Mouse (Mus musculus) cerebellum, adult 2 months (tissue): ENCODE measurements around the gene E130311K13Rik. TPM values are rescaled to one million over a fixed set of nuclear protein-coding genes. Genes with fewer than 3 reads are reported as not detected.

Source experiments
- DNase-seq, 2 experiments: peaks; one replicate each; pipeline ENCODE4 v3.0.0; 2021
- H3K27ac ChIP-seq: fragments of 200-500 bp; 2 replicates; pipeline ENCODE4 v1.5.1; 2012; ENCODE audit warnings: low read length, control low read depth, inconsistent platforms; ENCODE audit not compliant: insufficient read depth
- H3K27me3 ChIP-seq: fragments of 200-500 bp; 2 replicates; pipeline ENCODE4 v1.6.1; 2012; ENCODE audit warnings: inconsistent platforms, mild to moderate bottlenecking, low read length, moderate library complexity; ENCODE audit not compliant: control insufficient read depth, insufficient read depth
- H3K4me1 ChIP-seq: fragments of 200-500 bp; 2 replicates; pipeline ENCODE4 v1.6.1; 2011; ENCODE audit warnings: low read length; ENCODE audit not compliant: control insufficient read depth, insufficient read depth
- H3K4me3 ChIP-seq: fragments of 200-500 bp; replicated peaks from 2 replicates; pipeline ENCODE3; 2011; ENCODE audit warnings: mild to moderate bottlenecking, low read depth, low read length, control low read depth; ENCODE audit not compliant: insufficient read depth
- CTCF ChIP-seq: fragments of 200-500 bp; IDR thresholded peaks from 2 replicates; pipeline ENCODE4 v1.5.1; 2011; ENCODE audit warnings: low read depth, mild to moderate bottlenecking, control low read depth, low read length, moderate library complexity, borderline replicate concordance; ENCODE audit not compliant: insufficient read depth
- POLR2A ChIP-seq: fragments of 200-500 bp; IDR thresholded peaks from 2 replicates; pipeline ENCODE4 v1.6.1; 2011; ENCODE audit warnings: low read length, control low read depth, borderline replicate concordance; ENCODE audit not compliant: insufficient read depth
- WGBS: fragments of 180-500 bp; shearing (Covaris S2); methylation state at CpG from one replicate; pipeline ENCODE4 v1.1.7; 2018; 5-methylcytosine and 5-hydroxymethylcytosine counted together
- polyA plus RNA-seq: library from polyadenylated mRNA; depleted of rRNA; stranded (reverse); fragments of >200 nt; gene quantifications from 2 replicates; pipeline ENCODE4 v1.2.3, GENCODE M21; 2012

The E130311K13Rik gene
- polyA plus RNA-seq, 1 experiment = 4.7 TPM

GRCm38 (mm10) chr3:63963421-63964099 is 34.3 kb upstream of the E130311K13Rik start:
- peak in 1 of 2 experiments; percentile 19 for DNase-seq
- 1% methylated on average over 25 of the region's 25 CpGs for WGBS

GRCm38 (mm10) chr3:63949837-63950236 is 20.6 kb upstream of the E130311K13Rik start:
- 86% methylated on average over 3 of the region's 3 CpGs for WGBS
- no peak overlapping the region for H3K27ac ChIP-seq

More at GRCm38 (mm10) chr3:63963421-63964099, 34.3 kb upstream of the E130311K13Rik start:
- H3K27ac ChIP-seq = peak overlapping the region; percentile 40
- H3K4me1 ChIP-seq = no peaks in the 10 kb centered on the region; the same call in 1 of the 2 replicates
- peak overlapping the region; percentile 62 for H3K4me3 ChIP-seq
- TF ChIP-seq POLR2A (no peak), CTCF (no peak)
- H3K27me3 ChIP-seq = no peaks in the 10 kb centered on the region

GRCm38 (mm10) chr3:63941204-63941850 is 12.1 kb upstream of the E130311K13Rik start:
- TF ChIP-seq CTCF (no peak), POLR2A (no peak)
- Histone ChIP-seq H3K4me1 (no peaks in the 10 kb centered on the region), H3K27ac (no peak overlapping the region; the same call in 1 of the 2 replicates), H3K27me3 (no peaks in the 10 kb centered on the region), H3K4me3 (no peak overlapping the region)
- peak; percentile 41 to 79 for DNase-seq
- WGBS = 16% methylated on average over 2 of the region's 2 CpGs

More at GRCm38 (mm10) chr3:63949837-63950236, 20.6 kb upstream of the E130311K13Rik start:
- TF ChIP-seq POLR2A (no peak), CTCF (no peak)
- Histone ChIP-seq H3K27me3 (no peaks in the 10 kb centered on the region), H3K4me1 (no peaks in the 10 kb centered on the region; the same call in 1 of the 2 replicates), H3K4me3 (no peak overlapping the region)
- no peak for DNase-seq

GRCm38 (mm10) chr3:63938928-63939327 is 9.7 kb upstream of the E130311K13Rik start:
- Histone ChIP-seq H3K4me3 (no peak overlapping the region), H3K27me3 (no peaks in the 10 kb centered on the region), H3K4me1 (no peaks in the 10 kb centered on the region), H3K27ac (no peak overlapping the region)
- TF ChIP-seq POLR2A (no peak), CTCF (no peak)
- 18% methylated on average over 2 of the region's 2 CpGs for WGBS
- no peak for DNase-seq

GRCm38 (mm10) chr3:63919634-63920033 is 9.6 kb downstream of the E130311K13Rik start:
- H3K4me3 ChIP-seq = no peak overlapping the region
- TF ChIP-seq POLR2A = no peak
- TF ChIP-seq CTCF = peak; percentile 52; the same call in 1 of the 2 replicates
- H3K27ac ChIP-seq = no peak overlapping the region
- no peak for DNase-seq
- H3K4me1 ChIP-seq = no peaks in the 10 kb centered on the region
- 66% methylated on average over 3 of the region's 3 CpGs for WGBS
- no peaks in the 10 kb centered on the region for H3K27me3 ChIP-seq

- H3K27ac ChIP-seq = no peak overlapping the region
- peaks cover under 1% of the 10 kb centered on the region; the same call in 1 of the 2 replicates for H3K4me1 ChIP-seq
- WGBS = 88% methylated on average over 4 of the region's 4 CpGs
- no peak overlapping the region for H3K4me3 ChIP-seq
- H3K27me3 ChIP-seq = no peaks in the 10 kb centered on the region
- DNase-seq = no peak
- no peak for TF ChIP-seq CTCF
- TF ChIP-seq POLR2A = no peak
Observed at GRCm38 (mm10) chr3:63910301-63910700, 19.0 kb downstream of the E130311K13Rik start.

- WGBS = under 1% methylated on average over 18 of the region's 18 CpGs
- peak; percentile 16 to 17 for DNase-seq
- no peak for TF ChIP-seq CTCF
- peaks cover 2% of the 10 kb centered on the region; the same call in 1 of the 2 replicates for H3K4me1 ChIP-seq
- H3K27ac ChIP-seq = no peak overlapping the region
- no peaks in the 10 kb centered on the region for H3K27me3 ChIP-seq
- peak overlapping the region; percentile 30 for H3K4me3 ChIP-seq
Observed at GRCm38 (mm10) chr3:63905241-63905640, 24.0 kb downstream of the E130311K13Rik start.
